Mouse (Mus musculus): ENCODE measurements around the gene Adat1.

GRCm38 (mm10) chr8:111931721-111932120, 60.4 kb downstream of the Adat1 start:
- no peak for TF ChIP-seq CTCF (IDR thresholded peaks at IDR 0.05; ENCODE audit: control insufficient read depth, insufficient read depth, low read length)
- no peak for TF ChIP-seq POLR2A (IDR thresholded peaks at IDR 0.05; ENCODE audit: borderline replicate concordance, control insufficient read depth, low read depth, low read length)

All from bone marrow, adult 2 months (tissue).